Mouse (Mus musculus): Measurements from ENCODE around the gene Agxt2.

GRCm38 (mm10) chr15:10325080-10325479, 33.3 kb upstream of the Agxt2 start, which contains the start of gene Gm21973:
- no peak for TF ChIP-seq POLR2A (IDR thresholded peaks at IDR 0.05; ENCODE audit: insufficient read length, low read depth)
- TF ChIP-seq CEBPB (IDR thresholded peaks at IDR 0.05; ENCODE audit: insufficient read depth, poor library complexity, severe bottlenecking) = no peak
- TF ChIP-seq MYOG (IDR thresholded peaks at IDR 0.05; ENCODE audit: control insufficient read depth in 1 of 3, insufficient read depth in 1 of 3, insufficient read length in 2 of 3, low read depth in 2 of 3) = no peak
